Mouse (Mus musculus): ENCODE measurements around the gene 1700061G19Rik. TPM values are rescaled to one million over a fixed set of nuclear protein-coding genes. Genes with fewer than 3 reads are reported as not detected.

Gene 1700061G19Rik
- total RNA-seq (2021) (1 to 10 TPM; 2.7 to 5.1 TPM), polyA plus RNA-seq (2012; rRNA removed) (0.07 and 0.13 TPM in 2 replicates)
- long read RNA-seq, transcript 1700061G19Rik-201 (14 exons, 2,677 nt) = major isoform, 6 of 12 reads
- long read RNA-seq, partial matches to known transcripts = 2 of 12 reads
- long read RNA-seq, other reads (novel, unspliced or antisense) = 3 of 12 reads

DNA sequence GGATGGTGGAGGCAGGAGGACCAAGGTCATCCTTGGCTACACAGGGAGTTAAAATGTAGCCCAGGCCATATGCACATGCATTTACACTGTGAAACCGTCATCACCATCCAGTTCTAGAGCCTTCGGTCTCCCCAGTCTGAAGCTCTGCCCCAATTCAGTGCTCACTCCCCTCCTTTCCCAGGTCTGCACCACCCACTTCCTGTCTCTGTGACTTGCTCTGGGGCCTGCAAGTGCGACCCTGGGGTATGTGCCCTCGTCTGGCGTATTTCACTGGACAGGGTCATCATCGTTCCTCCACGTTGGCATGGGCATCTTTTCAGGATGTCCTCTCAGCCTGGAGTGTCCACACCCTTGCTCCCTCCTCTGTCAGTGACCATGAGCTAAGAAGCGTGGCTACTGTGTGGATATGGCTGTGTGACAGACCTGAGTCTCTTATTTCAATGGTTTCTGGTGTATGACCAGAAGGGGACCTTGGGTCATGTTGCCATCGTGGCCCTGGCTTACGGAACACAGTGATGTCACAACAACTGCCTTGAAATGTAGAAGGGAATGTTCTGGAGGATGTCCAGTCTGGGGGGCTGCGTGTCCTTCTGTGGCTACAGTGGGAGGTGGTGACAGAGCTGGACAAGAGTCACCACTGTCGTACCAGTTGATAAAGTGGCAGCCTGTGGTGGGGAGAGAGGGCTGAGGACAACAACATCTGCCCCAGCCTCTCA lies at the start of gene 1700061G19Rik:
Gene 1700061G19Rik, plus strand, starts transcription at position 542 of the 716 bp plus-strand sequence.
- peak; percentile 41 for DNase-seq

DNA sequence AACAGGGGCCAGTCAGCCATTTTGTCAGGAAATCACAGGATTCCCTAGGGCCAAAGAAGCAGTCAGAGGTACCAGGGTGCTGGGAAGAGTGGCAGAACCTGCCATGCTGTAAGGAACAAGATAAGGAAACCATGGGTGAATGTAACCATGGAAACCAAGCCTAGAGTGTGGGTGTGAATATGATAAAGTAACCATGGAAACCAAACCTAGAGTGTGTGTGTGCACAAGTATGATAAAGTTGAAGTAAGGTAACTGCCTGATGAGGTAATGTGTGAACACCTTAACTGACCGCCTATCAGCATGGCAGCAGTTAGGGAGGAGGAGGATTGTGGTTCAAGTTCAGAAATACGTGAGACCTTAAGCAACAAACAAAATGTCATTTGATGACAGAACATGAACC lies 48.6 kb upstream of the 1700061G19Rik start:
- DNase-seq = no peak

DNA sequence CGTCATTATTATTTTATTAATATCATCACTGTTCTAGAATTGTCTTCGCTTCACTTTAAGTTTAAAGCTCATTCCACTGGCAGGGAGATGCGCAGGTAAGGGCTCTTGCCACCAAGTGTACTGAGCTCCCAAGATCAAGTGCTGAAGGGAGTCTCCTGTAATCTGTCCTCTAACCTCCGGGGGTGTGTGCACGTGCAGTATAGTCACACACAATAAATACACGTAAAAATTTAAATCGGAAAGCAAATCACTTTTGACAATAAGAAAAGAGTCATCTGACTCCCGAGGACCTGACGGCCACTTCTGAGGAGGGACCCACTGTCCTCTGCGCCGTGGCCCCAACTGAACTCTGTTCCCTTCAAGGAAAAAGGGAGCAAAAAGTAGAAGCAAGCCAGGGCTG lies 46.1 kb upstream of the 1700061G19Rik start:
- DNase-seq = no peak

DNA sequence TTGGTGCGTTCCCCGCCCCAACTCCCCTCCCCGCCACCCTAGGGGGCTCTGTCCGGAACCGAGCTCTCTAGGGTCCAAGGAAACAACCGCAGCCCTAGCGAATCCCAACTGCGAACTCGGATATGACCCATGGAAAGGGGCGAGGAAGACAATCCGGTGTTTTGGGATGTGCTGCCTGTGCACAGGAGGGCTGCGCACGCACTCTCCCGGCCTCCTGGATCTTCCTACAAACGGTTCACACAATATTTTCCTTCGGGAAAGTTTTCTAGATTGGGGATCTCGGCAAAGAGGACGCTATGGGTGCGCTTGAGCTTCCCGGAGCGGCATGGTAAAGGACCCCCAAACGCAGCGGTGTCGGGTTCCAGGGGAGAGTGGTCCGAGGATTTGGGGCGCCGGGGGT lies 45.5 kb upstream of the 1700061G19Rik start:
- peak; percentile 24 for DNase-seq

DNA sequence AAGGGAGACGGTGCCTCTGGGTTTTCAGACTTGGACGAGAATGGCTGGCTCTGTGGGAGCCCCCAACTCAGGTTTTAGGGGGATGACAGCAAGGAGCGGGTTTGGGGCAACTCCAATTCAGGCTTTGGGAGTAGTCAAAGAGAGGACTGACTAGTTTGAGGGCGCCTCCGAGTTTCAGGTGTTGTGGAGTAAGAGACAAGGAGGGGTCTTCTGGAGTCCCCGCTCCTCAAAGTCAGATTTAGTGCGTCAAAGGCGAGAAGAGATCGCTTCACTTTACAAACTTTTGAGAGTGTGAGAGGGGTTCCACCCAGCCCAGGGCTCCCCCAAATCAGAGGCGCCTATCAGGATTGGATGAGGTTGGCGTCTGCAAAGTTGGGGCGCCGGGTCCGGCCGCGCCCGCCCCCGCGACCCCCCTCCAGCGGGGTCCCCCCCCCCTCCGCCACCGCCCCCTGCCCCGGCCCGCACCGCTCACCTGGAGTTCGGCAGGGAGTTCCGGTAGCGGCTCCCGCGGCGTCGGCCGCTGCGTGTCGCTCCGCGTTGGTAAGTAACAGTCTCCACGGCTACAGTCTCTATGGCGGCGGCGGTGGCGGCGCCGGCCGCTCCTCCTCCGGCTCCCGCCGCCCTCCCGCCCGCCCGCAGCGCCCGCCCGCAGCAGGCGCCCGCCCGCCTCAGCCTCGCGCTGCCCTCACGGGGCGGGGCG lies 44.7 kb upstream of the 1700061G19Rik start, which contains the start of gene Rfx2:
Gene Rfx2, minus strand, starts transcription at position 603 of the 700 bp plus-strand sequence.
- no peak for DNase-seq

DNA sequence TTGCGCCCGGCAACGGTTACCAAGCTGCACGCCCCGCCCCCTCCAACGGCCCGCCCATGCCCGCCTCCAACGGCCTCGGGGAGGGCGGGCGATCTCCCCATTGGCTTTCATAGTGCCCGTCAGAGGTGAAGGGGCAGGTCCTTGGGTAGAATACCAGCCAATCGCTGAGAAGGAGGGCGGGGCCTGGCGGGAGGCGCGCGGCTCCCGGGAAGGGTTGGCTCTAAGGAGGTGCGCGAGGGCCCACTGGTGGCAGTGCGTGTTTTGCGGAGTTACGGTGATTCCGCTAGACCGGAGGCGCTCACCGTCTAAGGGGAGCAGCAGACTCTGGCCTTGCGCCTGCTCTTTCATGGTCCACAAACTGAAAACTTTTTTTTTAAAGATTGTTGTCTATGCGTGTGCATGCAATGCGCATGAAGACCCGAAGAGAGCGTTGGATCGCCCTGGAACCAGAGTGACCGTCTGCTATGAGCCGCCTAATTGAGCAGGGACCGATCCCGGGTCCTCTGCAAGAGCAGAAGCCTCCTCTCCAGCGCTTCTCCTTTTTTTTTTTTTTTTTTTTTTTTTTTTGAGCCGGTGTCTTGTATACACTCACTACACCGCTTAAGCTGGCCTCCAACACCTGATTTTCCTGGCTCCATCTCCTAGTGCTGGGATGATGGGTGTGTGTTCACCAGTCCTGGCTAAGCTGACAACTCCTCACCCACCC lies 44.0 kb upstream of the 1700061G19Rik start:
- DNase-seq = peak; percentile 99

DNA sequence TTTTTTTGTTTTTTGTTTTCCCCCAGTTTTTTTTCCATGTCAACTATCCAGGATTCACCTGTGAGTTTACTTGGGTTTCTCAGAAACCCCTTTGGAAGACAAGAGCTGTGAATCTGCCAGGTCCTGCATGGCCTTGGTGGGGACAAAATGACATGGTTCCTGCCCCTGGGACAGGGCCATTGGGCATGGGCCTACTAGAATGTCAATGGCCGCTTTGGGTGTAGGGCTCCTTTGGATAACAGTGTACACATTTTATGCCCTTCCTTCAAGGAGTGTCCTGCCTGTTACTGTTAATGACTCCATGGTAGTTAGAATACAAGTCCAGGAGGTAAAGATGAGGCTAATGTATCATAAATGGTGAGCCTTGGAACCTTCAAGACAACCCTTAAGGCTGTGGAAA lies 42.4 kb upstream of the 1700061G19Rik start:
- DNase-seq = no peak

DNA sequence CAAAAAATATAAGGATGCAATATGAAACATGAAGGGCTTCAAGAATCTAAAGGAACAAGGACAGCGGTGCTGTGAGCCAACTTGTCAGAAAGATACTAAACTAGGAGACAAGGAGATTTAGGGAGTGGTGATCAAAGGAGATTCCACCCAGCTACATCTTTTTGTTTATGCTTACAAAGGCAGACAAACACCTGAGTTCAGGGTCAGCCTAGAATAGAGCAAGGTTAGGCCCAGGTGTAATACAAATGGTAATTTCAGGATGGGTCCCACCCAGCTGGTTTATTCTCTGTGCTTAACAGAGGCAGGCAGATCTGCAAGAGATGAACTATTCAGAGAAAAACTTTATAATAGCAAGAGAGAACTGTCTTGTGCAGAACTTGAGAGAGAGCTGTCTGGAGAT lies 41.9 kb upstream of the 1700061G19Rik start:
- no peak for DNase-seq

DNA sequence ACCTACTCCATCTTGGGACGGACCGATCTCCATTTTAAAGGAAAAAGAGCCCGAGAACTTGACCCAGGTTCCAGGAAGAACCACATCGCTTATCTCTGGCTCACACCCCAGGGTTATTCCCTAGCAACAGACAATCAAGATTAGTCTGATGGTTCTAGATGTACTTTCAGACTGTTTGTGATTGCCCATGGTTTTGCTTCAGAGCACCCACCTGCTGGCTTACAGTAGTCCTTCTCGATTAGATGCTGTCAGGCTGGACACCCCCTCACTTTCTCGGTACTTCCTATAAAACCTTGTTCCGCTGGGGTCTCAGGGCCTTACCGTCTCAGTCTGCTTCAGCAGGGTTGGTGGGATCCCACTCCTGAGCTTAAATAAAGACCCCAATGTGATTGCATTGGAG lies 38.9 kb upstream of the 1700061G19Rik start:
- no peak for DNase-seq

DNA sequence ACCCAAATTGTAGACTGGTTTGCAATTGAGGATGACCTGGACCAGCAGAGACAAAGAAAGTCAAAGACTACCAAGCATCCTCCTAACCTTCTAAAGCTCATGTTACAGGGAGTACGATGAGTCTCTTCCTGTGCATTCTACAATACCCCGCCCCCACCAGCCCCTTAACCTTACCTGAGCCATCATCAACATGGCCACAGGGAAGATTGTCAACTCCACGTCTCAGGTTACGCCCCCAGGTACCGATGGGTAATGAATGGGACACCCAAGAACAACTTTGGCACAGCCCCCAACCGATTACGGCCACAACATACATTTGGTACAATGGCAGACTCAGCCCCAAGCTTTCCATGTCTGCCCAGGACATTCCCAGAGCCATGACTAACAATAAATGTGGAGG lies 34.8 kb upstream of the 1700061G19Rik start:
- no peak for DNase-seq

DNA sequence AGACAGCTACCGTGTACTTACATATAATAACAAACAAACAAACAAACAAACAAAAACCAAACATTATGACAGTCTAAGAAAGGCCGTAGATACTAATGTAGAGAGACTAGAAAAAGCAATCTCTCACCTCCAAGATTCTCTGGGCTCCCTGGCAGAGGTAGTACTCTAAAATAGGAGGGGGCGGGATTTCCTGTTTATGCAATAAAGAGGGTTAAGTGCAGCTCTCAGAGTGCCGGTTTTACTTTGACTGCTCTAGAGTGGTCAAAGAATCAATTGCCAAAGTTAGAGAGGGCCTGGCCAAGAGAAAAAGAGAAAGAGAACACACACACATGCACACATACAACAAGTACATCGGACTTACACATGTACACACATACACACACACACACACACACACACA lies 33.1 kb upstream of the 1700061G19Rik start:
- DNase-seq = no peak

DNA sequence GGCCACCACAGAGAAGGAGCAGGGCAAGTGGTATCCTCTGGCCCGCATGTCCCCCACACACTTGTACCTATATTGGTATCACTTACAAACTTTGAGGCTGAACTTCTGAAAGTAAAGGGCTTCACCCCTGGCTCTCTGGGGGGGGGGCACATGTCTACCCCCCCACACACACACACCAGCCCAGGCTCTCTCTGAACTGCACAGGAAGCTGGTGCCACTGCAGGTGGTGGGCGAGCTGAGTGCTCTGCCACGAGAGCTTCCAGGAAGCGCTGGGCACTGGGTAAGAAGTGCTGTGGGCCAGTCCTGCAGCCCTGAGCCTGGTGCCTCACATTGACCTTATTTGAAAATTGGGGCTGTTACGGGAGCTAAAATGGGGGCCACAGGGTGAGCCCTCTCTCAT lies 31.6 kb upstream of the 1700061G19Rik start:
- no peak for DNase-seq

DNA sequence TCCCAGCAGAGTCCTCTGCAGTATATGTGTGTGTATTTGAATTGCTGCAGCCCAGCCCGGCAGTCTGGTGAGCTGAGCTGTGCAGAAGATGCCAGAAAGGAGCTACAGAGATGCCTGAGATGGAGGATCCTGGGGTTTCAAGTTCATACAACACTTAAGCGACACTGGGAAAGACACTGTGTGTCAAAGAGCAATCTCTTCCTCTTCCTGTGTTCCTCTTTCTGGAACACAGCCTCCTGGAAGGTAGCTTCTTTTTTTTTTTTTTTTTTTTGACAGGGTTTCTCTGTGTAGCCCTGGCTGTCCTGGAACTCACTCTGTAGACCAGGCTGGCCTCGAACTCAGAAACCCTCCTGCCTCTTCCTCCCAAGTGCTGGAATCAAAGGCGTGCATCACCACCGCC lies 26.5 kb upstream of the 1700061G19Rik start:
- DNase-seq = no peak

DNA sequence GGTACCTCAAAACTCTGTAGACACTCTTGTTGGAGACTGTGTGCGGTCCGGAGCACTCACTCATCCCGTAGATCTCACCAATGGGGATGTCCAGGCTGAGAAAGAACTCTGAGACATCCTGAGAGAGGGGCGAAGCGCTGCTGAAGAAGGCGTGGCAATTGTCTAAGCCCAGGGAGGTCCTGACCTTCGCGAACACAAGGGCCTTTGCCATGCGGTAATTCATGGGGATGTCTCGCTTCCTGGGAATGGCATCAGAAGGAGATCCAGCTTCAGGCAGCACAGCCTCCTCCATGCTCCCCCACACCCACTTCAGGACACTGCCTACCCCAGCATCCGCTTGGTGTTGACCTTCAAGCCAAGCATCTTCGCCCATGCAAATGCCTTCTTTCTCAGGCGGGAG lies 25.6 kb upstream of the 1700061G19Rik start:
- DNase-seq = no peak

DNA sequence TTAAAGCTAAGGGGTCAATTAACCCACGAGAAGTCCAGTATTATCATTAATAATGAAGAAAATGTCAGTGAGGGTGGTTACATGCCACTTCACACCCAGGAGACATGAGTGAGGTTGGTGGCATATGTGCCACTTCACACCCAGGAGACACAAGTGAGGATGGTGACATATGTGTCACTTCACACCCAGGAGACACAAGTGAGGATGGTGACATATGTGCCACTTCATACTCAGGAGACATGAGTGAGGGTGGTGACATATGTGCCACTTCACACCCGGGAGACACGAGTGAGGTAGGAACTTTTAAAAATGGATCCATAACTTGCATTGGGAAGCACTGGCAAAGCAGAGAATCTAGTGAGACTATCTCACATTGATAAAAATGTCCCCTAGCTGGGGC lies 24.1 kb upstream of the 1700061G19Rik start:
- no peak for DNase-seq

DNA sequence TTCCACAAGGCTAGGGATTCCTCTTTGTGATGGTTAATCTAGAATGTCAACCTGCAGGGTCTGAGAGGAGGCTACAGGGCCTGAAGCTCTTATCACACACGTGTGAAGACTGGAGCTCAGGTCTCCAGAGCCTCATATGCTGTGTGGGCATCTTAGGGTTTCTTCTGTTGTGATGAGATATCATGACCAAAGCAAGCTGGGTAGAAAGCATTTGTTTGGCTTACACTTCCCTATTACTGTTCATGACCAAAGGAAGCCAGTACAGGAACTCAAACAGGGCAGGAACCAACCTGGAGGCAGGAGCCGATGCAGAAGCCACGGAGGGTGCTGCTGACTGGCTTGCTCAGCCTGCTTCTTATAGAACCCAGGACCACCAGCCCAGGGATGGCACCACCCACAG lies 19.9 kb upstream of the 1700061G19Rik start:
- no peak for DNase-seq

DNA sequence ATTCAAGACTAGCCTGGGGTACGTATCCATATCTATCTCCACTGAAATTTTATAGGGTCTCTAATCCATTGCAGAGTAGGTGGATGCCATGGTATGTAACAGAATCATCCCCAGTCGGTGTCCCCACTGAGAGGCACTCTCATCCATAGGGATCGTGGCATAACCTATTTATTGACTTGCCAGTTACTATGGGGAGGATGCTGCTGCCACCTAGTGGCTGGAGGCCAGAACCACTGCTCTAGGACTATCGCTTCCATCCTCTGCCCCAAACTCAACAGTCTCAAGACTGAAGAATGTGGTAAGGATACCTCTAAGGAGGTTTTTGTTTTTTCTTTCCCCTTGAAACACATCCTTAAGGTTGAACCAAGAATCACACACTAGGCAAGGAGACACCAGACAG lies 17.1 kb upstream of the 1700061G19Rik start:
- peak; percentile 66 for DNase-seq

DNA sequence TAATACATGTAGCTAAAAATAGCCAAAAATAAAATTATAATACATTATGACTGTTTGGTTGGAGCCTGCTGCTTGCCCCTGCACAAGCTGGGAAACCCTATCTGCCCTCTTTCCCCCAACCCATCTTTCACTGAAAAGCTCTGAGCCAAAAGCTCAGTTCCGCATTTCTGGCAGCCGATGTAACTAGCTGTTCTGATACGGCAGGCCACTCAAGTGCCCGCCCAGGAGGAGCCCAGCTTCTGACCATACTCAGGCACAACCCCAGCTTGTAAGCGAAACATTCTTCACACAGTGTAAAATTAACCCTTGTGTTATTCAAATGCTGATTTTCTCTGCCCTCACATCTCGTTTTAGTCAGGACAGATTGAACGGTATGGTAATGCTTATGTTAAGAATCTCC lies 16.4 kb upstream of the 1700061G19Rik start:
- no peak for DNase-seq

DNA sequence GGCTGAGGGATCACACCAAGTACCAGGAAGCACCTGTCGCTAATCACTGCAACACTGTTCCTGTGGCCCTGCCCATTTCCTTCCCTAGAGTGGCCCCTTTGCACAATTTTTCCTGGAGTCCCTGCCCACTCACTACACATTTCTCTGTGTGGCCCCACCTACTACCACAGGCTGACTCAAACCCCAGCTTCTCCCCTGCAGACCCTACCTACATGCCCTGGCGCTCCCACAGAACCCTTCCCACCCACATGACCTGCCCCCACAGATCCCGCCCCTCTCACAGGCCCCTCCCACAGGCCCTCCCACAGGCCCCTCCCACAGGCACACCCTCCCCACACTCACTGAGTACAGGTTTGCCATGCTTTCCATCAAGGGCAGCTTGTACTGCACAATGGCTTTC lies 14.1 kb upstream of the 1700061G19Rik start:
- DNase-seq = no peak

DNA sequence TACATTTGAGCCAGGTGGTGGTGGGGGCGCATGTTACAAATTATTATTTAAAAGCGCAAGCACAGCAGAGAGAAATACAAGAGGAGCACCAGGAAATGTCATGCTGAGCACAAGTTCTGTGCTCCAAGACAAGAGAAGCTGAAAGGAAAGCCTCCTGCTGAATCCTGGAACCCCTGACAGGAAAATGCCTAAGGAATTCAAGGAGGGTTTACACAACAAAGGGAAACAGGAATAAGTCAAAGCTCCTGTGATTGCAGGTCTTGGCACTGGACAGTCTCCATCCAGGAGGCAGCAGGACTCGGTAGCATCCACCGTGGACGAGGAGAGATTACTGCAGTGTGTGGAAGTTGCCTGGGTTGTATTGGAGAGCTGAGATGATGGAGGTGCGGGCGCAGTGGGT lies 9.2 kb upstream of the 1700061G19Rik start:
- no peak for DNase-seq

DNA sequence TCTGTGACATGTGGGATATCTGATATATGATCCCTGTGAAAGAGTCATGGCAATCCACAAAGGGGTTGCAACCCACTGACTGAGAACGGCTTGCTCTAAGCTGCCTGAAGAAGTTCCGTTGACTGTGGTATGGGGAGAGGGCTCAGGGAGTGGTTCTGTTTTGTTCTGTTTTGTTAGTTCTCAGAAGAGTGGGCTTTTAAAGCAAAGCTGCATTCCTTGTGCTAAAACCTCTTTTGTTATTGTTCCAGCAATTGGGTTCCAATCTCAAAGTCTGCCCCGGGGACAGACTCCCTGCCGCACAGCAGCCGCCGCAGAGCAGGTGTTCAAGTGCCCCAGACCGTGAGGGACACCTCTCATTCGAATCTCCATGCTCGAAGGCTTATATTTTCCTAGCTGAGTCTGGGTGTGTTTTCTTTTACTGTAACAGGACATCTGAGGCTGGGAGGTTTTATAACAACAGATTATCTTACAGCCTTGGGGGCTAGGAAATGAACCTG lies 5.7 kb upstream of the 1700061G19Rik start:
- no peak for DNase-seq

DNA sequence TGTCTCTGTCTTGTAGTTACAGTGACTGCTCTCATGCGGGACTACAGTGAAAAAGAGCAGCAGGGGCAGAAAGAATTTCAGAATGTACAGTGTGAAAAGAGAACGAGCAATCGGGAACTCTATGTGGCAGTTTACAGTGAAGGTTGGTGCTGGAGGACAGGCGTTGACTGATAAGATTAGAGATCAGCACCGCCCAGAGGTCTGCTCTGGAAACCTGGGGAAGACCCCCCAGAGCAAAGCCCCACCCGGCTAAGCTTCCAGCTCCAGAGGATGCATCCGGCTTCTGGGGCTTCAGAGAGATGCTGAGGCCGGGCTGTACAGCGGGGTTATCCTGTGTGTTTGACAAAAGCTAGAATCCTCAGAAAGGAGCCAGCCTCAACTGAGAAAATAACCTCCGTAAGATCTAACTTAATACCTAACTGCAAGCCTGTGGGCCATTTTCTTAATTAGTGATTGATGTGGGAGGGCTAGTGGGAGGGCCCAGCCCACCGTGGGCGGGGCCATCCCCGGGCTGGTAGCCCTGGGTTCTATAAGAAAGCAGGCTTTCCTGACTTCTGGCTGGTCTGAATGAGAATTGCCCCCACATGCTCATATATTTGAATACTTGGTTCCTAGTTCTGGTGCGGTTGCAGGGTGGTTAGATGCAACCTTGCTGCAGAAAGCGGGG lies 4.9 kb upstream of the 1700061G19Rik start:
- no peak for DNase-seq

Measured in adrenal gland, adult 2 months (tissue).